Mouse (Mus musculus) liver, adult 2 months (tissue): ENCODE measurements around the gene Epha6. TPM values are rescaled to one million over a fixed set of nuclear protein-coding genes. Genes with fewer than 3 reads are reported as not detected.
A peak's percentile ranks its signal among the peaks of the same experiment; 100 is the strongest.

Source experiments
- DNase-seq: peaks from one replicate; pipeline ENCODE4 v3.0.0-alpha.2; 2011; ENCODE audit warnings: low read depth, low spot score; ENCODE audit errors: extremely low read depth
- H3K27ac ChIP-seq: fragments of 200-500 bp; replicated peaks from 2 replicates; pipeline ENCODE4 v1.5.1; 2012; ENCODE audit warnings: low read depth, mild to moderate bottlenecking, control low read depth, inconsistent platforms, low read length; ENCODE audit not compliant: insufficient read depth
- H3K27me3 ChIP-seq: fragments of 200-500 bp; 2 replicates; pipeline ENCODE4 v1.6.1; 2012; ENCODE audit warnings: mild to moderate bottlenecking, moderate library complexity, low read length, inconsistent platforms; ENCODE audit not compliant: control insufficient read depth, insufficient read depth
- H3K36me3 ChIP-seq: fragments of 200-500 bp; 2 replicates; pipeline ENCODE4 v1.6.1; 2012; ENCODE audit warnings: low read length, inconsistent platforms; ENCODE audit not compliant: control insufficient read depth, insufficient read depth
- H3K4me1 ChIP-seq: fragments of 200-500 bp; 2 replicates; pipeline ENCODE4 v1.6.1; 2011; ENCODE audit warnings: low read length; ENCODE audit not compliant: control insufficient read depth, insufficient read depth
- H3K4me3 ChIP-seq: fragments of 200-500 bp; 2 replicates; pipeline ENCODE4 v1.5.1; 2011; ENCODE audit warnings: low read depth, mild to moderate bottlenecking, control low read depth, low read length, moderate library complexity; ENCODE audit not compliant: insufficient read depth
- H3K79me2 ChIP-seq: fragments of 200-500 bp; 2 replicates; pipeline ENCODE4 v1.6.1; 2012; ENCODE audit warnings: inconsistent platforms, mild to moderate bottlenecking, low read length, moderate library complexity; ENCODE audit not compliant: control insufficient read depth, insufficient read depth
- H3K9ac ChIP-seq: fragments of 200-500 bp; 2 replicates; pipeline ENCODE4 v1.6.1; 2012; ENCODE audit warnings: low read depth, mild to moderate bottlenecking, control low read depth, inconsistent platforms, low read length
- CTCF ChIP-seq: fragments of 200-500 bp; IDR thresholded peaks from 2 replicates; pipeline ENCODE4 v1.5.1; 2011; ENCODE audit warnings: low read depth, low read length, control low read depth
- POLR2A ChIP-seq: fragments of 200-500 bp; IDR thresholded peaks from 2 replicates; pipeline ENCODE4 v1.6.1; 2011; ENCODE audit warnings: low read length, control low read depth; ENCODE audit not compliant: insufficient read depth; ENCODE audit errors: extremely low read depth
- WGBS: fragments of 180-500 bp; shearing (Covaris S2); methylation state at CpG from one replicate; pipeline ENCODE4 v1.1.7; 2018; 5-methylcytosine and 5-hydroxymethylcytosine counted together
- polyA plus RNA-seq: library from polyadenylated mRNA; depleted of rRNA; stranded (reverse); fragments of >200 nt; gene quantifications from 2 replicates; pipeline ENCODE4 v1.2.3, GENCODE M21; 2012
- total RNA-seq: library from RNA; depleted of rRNA; stranded (reverse); fragments of >200 nt; gene quantifications from 2 replicates; pipeline ENCODE4 v1.2.3, GENCODE M21; 2014

Epha6 gene
- total and polyA plus RNA-seq, 2 experiments = not detected

DNA sequence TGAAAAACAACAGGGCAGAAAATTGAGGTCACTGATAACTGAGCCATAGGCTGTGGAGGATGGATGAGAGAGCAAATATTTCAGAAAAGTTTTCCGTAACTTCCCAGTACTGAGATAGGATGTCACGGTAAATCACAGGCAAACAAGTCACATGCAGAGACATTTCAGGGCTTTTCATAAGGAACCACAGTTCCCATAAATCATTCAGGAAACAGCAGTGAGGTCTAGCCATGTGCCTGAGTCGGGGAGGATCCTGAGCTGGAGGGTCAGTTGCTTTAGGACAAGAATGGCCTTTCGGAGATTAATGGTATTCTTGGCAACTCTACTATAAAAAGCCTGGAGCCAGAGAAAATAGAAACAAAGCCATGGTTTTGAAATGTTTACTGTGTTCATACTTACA, 889.8 kb downstream of the Epha6 start:
- H3K27ac ChIP-seq = no peak overlapping the region
- WGBS = 85% methylated on average over 4 of the region's 4 CpGs
- TF ChIP-seq POLR2A (no peak), CTCF (no peak)
- no peaks in the 10 kb centered on the region for H3K36me3 ChIP-seq
- no peak overlapping the region for H3K4me3 ChIP-seq
- no peaks in the 10 kb centered on the region for H3K79me2 ChIP-seq
- no peak for DNase-seq
- no peaks in the 10 kb centered on the region for H3K27me3 ChIP-seq
- H3K9ac ChIP-seq = no peak overlapping the region
- no peaks in the 10 kb centered on the region for H3K4me1 ChIP-seq

DNA sequence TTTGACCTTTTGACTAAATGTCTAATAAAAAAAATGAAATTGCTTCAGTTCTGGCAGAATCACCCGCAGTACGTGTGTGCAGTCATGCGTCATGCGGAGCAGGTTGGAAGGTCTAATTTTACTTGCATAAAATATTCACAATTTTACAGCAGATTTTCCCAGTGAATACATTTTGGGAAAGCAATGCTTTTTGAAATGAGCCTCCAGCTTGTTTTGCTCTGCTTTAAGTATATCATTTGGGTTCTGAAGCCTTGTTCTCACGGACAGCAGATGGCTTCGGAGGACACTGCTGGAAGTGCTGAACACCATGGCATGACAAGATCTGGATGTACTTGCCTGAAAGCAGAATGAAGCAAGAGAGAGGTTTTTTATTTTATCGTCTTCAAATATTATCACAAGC, 912.1 kb downstream of the Epha6 start:
- H3K4me3 ChIP-seq = no peak overlapping the region
- no peaks in the 10 kb centered on the region for H3K79me2 ChIP-seq
- no peak overlapping the region for H3K9ac ChIP-seq
- DNase-seq = no peak
- no peaks in the 10 kb centered on the region for H3K36me3 ChIP-seq
- TF ChIP-seq CTCF (no peak), POLR2A (no peak)
- WGBS = 92% methylated on average over 7 of the region's 7 CpGs
- H3K27me3 ChIP-seq = no peaks in the 10 kb centered on the region
- no peaks in the 10 kb centered on the region for H3K4me1 ChIP-seq
- H3K27ac ChIP-seq = no peak overlapping the region

DNA sequence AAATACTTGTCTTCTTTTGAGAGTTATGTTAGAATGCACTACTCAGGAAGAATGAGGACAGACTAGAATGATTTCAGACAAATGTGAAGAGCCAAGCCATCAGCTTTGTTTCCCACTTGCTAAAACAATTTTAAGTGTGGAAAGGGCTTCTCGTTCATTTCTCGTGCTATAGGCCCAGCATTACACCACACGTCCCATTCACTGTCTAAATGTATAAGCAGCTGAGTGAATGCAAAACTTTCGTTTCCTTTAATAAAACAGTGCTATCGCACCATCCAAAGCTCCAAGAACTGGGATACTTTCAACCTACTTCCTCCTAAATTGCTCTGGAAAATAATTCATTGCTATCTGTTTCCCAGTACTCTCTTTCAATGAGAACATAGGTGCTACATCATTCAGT, 916.2 kb downstream of the Epha6 start:
- WGBS = 84% methylated on average over 5 of the region's 5 CpGs
- H3K4me1 ChIP-seq = no peaks in the 10 kb centered on the region
- DNase-seq = no peak
- no peaks in the 10 kb centered on the region for H3K79me2 ChIP-seq
- H3K27me3 ChIP-seq = no peaks in the 10 kb centered on the region
- no peaks in the 10 kb centered on the region for H3K36me3 ChIP-seq
- TF ChIP-seq POLR2A = no peak
- no peak for TF ChIP-seq CTCF
- H3K4me3 ChIP-seq = no peak overlapping the region
- no peak overlapping the region for H3K9ac ChIP-seq
- no peak overlapping the region for H3K27ac ChIP-seq

DNA sequence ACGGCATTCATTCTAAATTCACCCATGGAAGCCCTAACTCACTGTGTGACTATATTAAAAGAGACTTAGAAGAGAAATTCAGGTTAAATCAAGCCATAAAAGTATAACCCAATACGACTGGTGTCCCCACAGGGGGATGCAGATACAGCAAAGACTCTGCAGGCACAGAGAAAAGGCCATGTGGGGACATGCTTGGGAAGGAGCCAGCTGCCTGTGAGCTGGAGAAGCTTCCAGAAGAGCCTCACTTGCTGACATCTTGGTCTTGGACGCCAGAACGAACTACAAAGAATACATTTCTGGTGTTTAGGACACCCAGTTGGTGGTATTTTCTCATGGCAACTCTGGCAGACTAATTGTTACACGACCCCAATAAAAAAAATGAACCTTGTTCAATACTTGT, 920.2 kb downstream of the Epha6 start:
- 58% methylated on average over 5 of the region's 5 CpGs for WGBS
- Histone ChIP-seq H3K36me3 (no peaks in the 10 kb centered on the region), H3K4me1 (no peaks in the 10 kb centered on the region), H3K27ac (no peak overlapping the region), H3K79me2 (no peaks in the 10 kb centered on the region), H3K9ac (no peak overlapping the region), H3K4me3 (no peak overlapping the region), H3K27me3 (no peaks in the 10 kb centered on the region)
- TF ChIP-seq POLR2A (no peak), CTCF (no peak)
- no peak for DNase-seq

DNA sequence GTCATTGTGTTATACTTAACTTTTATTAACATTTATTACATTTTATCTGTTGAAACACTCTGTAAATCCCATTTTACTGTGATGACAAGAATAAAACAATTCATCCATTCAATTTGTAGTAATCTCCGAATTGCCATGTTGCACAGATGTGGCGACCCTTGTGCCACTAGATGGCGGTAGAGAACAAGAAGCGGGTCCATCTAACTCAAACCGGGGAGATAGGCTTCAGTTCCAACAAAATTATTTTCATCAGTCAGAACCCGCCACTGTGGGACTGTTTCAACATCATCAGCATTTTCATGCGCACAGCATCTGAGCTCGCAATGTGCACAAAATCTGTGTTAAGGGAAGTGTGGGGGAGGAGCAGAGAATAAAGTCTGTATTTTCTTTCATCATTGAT, 921.9 kb downstream of the Epha6 start:
- 8% methylated on average over 8 of the region's 8 CpGs for WGBS
- Histone ChIP-seq H3K4me1 (no peaks in the 10 kb centered on the region), H3K36me3 (no peaks in the 10 kb centered on the region), H3K9ac (no peak overlapping the region), H3K4me3 (no peak overlapping the region), H3K27ac (no peak overlapping the region), H3K79me2 (no peaks in the 10 kb centered on the region), H3K27me3 (no peaks in the 10 kb centered on the region)
- DNase-seq = peak; percentile 26
- TF ChIP-seq CTCF = peak; percentile 72; the same call in 1 of the 2 replicates
- TF ChIP-seq POLR2A = no peak

DNA sequence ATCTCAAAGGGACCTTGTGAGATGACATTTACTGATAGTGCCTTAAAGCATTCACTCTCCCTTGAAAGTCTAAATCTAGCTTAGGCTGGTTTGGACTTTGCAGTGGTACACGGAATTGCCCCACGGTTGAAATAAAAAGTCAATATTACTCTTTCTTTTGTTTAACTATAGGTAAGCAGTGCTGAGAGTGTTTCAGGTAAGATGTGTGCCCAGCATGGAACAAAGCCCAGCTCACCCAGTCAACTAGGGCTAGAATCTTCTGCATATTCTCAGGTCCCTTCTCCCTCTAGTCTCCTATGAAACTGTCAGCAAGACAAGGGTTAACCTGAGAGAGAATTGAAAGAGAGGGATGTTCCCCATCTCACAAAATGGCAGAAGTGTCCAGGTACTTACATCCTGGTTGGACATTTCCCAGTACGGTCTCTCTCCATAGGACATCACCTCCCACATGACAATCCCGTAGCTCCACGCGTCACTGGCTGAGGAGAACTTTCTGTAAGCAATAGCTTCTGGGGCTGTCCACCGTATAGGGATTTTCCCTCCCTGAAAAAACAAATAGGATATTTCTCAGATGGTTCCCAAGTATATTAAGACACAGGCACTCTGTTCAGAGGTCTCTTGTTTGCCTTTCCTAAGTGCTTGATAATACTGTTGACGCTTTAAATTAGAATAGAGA, 923.0 kb downstream of the Epha6 start:
- Histone ChIP-seq H3K27ac (no peak overlapping the region), H3K36me3 (no peaks in the 10 kb centered on the region), H3K4me1 (no peaks in the 10 kb centered on the region), H3K79me2 (no peaks in the 10 kb centered on the region), H3K9ac (no peak overlapping the region), H3K27me3 (no peaks in the 10 kb centered on the region), H3K4me3 (no peak overlapping the region)
- 62% methylated on average over 8 of the region's 8 CpGs for WGBS
- TF ChIP-seq POLR2A (no peak), CTCF (no peak)
- no peak for DNase-seq
